Mouse (Mus musculus) spleen, postnatal 36 days (tissue): ENCODE results near the gene Rnf130.
"Not testable (repeated sequence)": the region's sequence is repeated elsewhere in the genome, so short reads cannot be mapped to it uniquely, and the experiment has no call there.

Experiments used
- DNase-seq, 2 experiments: peaks; one replicate each; pipeline ENCODE4 v3.0.0; 2022; ENCODE audit warnings: low spot score in 2 of 2, mixed read lengths in 1 of 2

Gene Rnf130

GRCm38 (mm10) chr11:50081365-50082190 is 56.4 kb downstream of the Rnf130 start:
- DNase-seq: no peak

GRCm38 (mm10) chr11:50086211-50086610 is 61.1 kb downstream of the Rnf130 start:
- no peak for DNase-seq

GRCm38 (mm10) chr11:50089840-50090239 is 64.7 kb downstream of the Rnf130 start:
- no peak for DNase-seq

- no peak for DNase-seq
Measured at GRCm38 (mm10) chr11:50090982-50091675, 66.0 kb downstream of the Rnf130 start.

GRCm38 (mm10) chr11:50091681-50092080 is 66.5 kb downstream of the Rnf130 start:
- no peak for DNase-seq

GRCm38 (mm10) chr11:50095661-50096060 is 70.5 kb downstream of the Rnf130 start:
- no peak for DNase-seq

- no peak for DNase-seq
Measured at GRCm38 (mm10) chr11:50097091-50097490, 71.9 kb downstream of the Rnf130 start.

GRCm38 (mm10) chr11:50098961-50099481 is 73.9 kb downstream of the Rnf130 start:
- no peak for DNase-seq

- DNase-seq: no peak
Measured at GRCm38 (mm10) chr11:50099692-50100091, 74.5 kb downstream of the Rnf130 start.

GRCm38 (mm10) chr11:50100548-50101307 is 75.6 kb downstream of the Rnf130 start:
- no peak for DNase-seq

GRCm38 (mm10) chr11:50101962-50102361 is 76.8 kb downstream of the Rnf130 start:
- DNase-seq: not testable (repeated sequence)

GRCm38 (mm10) chr11:50104016-50104415 is 78.9 kb downstream of the Rnf130 start:
- no peak for DNase-seq

- DNase-seq: no peak
Measured at GRCm38 (mm10) chr11:50105237-50105636, 80.1 kb downstream of the Rnf130 start.

GRCm38 (mm10) chr11:50106024-50106423 is 80.9 kb downstream of the Rnf130 start:
- no peak for DNase-seq

GRCm38 (mm10) chr11:50108823-50109244 is 83.7 kb downstream of the Rnf130 start:
- DNase-seq: no peak

GRCm38 (mm10) chr11:50114329-50114728 is 89.2 kb downstream of the Rnf130 start:
- peak; percentile 67 to 76 for DNase-seq

GRCm38 (mm10) chr11:50122631-50123081 is 97.5 kb downstream of the Rnf130 start:
- no peak for DNase-seq

- no peak for DNase-seq
Measured at GRCm38 (mm10) chr11:50127781-50128180, 102.6 kb downstream of the Rnf130 start.

GRCm38 (mm10) chr11:50130811-50131766 is 105.9 kb downstream of the Rnf130 start, which contains the start of gene Tbc1d9b:
Gene Tbc1d9b (plus strand): TSS chr11:50131396.
- DNase-seq: peak; percentile 84 to 86

GRCm38 (mm10) chr11:50131801-50132201 is 106.7 kb downstream of the Rnf130 start:
- DNase-seq: peak in 1 of 2 experiments; percentile 19

GRCm38 (mm10) chr11:50132265-50132664 is 107.1 kb downstream of the Rnf130 start:
- no peak for DNase-seq
